Mouse (Mus musculus): ENCODE measurements around the gene Ccdc60. TPM values are rescaled to one million over a fixed set of nuclear protein-coding genes. Genes with fewer than 3 reads are reported as not detected.

The Ccdc60 gene
- total RNA-seq, 2 experiments from 2014 or later, result 0.12 TPM; not detected in 1

DNA sequence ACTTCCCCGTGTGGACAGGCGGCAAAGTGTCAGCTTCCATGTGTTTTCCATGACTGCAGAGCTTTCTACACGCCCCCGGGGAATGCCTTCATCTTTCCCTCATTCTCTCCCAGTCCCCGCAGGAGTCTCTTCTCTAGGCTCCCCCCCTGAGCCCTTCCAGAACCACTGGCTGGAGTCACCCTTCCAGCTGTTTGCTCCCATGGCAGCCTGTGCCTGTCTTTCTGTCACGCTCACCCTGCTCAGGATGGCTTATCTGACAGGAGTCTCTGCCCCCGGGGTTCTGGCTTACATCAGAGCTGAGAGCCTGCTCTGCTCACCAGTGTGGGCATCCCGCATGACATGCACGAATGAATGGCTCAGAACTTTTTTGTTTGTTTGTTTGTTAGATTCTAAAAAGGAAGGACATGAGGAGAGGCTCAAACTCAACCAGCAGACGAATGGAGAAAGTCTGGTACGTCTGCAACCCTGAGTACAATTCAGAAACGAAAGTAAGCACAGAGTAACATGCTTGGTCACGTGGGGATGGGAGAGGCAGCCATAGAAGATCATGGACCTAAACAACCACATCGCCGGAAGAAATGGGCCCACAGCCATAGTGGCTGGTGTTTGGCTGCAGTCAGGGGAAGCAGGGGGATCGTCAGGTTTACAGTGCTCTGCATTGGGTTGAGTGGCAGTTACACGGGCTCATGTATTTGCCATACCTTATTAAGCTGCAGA lies 17.1 kb downstream of the Ccdc60 start:
- peak; percentile 11 for DNase-seq

DNA sequence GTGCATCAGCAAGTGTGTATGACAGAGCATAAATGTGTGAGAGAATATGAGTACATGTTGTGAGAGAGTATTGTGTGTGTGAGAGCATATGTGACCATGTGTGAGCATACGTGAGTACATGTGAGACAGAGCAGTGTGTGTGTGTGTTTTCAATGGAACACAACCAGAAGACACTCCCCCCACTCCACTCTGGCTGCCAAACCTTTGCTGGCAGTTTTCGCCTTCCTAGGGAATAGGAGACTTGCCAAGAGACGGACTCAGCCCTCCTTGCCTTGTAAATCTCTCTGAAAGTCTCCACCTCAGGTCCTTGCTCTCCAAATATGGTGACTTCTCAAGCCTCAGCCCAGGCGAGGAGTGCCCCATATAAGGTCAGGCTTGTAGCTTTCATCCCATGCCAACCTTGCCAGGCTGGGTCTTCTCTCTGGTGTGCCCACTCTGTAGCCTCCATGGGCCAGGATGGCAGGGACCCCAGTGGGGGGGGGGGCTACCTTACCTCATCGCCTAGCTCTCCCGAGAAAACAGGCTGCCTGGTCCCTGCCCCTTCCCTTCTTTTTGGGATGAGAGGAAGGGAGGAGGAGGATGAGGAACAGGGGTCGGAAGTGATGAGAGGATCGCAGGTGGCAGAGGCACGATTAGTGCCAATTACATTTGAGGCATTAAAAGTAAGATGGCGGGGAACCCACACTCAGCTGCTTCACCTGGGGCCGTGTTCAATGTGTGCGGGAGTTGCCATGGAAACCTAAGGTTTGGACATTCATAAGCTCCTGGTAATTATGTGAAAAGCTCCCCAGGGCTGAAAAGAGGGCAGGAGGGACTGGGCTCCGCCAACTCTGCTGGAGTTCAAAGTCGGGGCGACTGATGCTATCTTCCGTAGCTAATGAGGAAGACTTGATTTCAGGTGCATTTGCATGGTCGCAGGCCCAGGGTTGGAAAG lies 19.3 kb downstream of the Ccdc60 start:
- DNase-seq, result no peak

DNA sequence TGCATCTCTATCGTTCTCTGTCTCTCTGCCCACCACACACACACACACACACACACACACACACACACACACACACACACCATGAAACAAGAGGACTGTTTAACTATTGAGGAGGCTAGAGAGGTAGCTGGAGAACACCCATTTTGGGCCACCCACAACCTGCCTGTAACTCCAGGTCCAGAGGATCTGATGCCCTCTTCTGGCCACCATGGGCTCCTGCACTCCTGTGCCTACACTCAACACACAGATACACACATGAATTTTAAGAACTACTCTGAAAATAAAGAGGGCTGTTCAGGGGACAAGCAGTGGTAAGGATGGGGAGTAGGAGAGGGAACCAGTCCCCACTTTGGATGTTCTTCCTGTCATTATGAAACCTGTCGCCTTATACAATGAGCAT lies 26.1 kb downstream of the Ccdc60 start:
- DNase-seq, result no peak

DNA sequence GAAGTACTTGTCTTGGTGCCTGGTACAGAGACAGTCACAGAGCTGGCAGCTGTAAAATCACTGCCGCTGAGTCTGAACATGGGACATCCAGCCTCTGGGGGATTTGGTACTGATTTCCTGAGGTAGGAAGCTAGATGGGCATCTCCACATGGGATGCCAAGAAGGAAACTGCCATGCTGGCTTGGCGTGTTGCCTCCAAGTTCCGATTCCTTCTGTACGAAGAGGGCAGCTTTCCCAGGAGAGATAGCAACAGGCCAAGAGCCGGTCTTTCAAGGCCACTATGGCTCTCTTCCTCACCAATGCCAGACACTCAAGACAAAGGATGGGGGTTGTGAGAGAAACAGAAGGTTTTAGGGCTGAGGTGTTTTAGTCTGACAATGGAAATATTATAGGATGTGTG lies 26.8 kb downstream of the Ccdc60 start:
- no peak for DNase-seq

DNA sequence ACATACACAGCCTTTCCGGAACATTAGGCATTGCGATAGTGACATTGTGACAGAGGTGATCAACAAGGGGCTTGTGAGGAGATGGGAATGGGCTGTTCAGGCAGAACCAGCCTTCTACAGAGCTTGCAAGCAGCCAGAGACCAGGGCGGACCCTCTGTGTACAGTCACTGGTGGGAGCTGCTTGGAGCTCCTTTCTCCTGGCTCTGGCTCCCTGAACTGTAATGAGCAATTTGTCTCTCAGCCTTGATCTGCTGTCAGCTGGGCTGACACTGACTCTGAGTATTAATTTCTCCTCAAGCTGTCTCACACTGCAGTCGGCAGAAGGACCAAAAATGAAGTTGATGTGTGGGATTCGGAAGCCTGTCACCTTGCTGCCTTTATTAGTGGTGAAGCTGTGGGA lies 28.4 kb downstream of the Ccdc60 start:
- DNase-seq, result no peak

DNA sequence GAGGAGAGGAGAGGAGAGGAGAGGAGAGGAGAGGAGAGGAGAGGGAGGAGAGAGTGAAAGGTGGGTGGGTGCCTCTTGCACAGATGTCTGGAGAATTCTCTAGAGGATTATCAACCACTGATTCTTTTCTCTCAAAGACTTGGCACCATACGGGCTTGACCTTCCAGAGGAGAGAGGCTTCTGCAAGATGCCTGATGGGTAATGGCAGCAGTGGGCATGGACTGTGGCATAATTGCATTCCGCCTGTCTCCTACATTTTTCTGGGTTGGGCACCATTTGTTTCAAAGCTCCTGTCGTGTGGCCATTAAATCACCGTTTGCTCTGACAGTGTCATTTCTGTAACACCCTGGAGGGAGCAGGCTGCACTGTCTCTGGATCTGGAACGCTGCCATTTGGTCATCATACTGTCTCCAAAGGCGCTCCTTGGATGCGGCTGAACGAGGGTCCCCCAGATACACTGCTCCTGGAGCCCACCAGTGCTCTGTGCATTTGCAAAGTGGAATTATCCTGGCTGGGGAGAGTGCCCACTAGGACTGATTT lies 30.4 kb downstream of the Ccdc60 start:
- DNase-seq, result no peak

DNA sequence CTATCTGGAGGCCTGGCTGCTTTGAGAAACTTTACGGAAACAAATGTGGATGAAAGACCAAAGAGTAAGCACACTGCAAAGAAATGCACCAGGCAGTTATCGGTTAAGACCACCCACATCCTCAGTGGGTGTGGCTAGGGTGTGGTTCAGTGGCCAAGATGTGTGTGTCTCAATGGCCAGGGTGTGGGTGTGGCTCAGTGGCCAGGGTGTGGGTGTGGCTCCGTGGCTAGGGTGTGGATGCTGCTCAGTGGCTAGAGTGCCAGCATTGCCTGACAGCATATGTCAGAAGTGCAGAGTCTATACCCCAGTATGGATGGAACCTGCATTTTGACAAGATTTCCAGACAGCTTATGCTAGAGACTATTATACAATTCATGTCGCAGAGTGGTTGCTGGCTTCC lies 34.9 kb downstream of the Ccdc60 start:
- DNase-seq, result no peak

DNA sequence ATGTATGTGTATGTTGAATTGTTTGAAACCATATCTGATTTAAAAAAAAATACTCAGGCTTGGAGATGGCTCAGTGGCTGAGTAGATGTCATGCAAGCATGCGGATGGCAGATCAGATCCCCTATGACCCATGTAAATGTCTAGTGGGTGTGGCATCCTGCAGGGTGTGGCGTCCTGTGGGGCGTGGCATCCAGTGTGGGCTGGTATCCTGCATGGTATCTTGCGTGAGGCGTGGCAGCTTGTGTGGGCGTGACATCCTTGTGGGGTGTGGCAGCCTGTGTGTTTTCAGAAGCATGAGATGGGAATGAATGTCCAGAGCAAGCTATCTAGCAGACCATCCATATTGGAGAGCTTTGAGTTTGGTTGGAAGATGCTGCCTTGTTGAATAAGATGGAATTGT lies 36.6 kb downstream of the Ccdc60 start:
- no peak for DNase-seq

DNA sequence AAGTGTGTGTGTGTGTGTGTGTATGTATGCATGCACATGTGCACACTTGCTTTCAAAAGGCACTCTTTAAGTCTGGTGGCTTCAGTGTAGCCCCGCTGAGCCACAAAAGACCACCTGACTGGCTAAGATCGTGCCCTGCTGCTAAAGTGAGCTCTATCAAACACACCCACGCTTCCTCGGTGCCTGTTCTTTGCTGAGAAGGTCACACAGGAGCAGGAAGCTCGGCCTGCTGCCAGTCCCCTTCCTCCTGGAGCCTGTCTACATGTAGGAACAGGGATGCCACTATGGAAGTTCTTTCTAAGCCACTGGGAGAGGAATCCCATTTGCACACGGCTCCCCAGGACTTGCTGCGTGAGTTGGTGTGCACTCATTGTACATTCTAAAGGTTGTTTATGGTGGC lies 42.1 kb downstream of the Ccdc60 start:
- DNase-seq, result peak; percentile 30

DNA sequence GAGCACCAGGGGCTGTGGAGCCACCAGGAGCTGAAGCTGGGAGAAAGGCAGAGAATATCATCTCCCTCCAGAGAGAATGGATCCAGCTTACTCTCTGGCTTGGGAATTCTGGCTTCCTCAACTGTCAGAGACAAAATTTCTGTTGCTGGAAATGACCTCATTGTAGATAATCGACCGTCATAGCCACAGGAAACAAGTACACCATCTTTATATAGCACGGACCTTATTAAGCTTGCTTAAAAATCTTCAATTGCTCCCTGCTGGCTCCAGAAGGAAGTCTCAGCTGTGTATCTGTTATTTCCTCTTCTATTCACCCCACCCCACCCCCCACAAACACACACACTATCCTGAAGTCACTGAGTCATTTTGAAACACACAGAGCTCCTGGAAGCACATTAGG lies 44.3 kb downstream of the Ccdc60 start:
- DNase-seq, result no peak

DNA sequence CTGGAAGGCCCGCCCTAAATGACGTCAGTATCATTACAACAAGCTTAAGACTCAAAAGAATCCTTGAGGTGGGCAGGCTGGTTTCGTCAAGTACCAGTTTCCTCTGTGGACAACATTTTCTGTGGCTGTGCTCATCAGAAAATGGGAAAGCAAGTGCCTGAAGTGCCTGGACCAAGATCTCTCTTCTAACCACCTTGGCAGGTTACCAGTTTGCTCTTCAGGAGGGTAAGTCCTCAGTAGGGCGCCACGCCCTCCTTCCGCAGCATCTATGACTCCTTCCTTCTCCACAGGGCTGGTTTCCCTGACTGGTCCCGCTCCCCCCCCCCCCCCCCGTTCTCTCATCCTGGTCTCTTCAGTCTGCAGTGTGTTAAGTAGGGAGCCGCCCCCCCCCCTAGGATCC lies 45.2 kb downstream of the Ccdc60 start:
- DNase-seq, result no peak

DNA sequence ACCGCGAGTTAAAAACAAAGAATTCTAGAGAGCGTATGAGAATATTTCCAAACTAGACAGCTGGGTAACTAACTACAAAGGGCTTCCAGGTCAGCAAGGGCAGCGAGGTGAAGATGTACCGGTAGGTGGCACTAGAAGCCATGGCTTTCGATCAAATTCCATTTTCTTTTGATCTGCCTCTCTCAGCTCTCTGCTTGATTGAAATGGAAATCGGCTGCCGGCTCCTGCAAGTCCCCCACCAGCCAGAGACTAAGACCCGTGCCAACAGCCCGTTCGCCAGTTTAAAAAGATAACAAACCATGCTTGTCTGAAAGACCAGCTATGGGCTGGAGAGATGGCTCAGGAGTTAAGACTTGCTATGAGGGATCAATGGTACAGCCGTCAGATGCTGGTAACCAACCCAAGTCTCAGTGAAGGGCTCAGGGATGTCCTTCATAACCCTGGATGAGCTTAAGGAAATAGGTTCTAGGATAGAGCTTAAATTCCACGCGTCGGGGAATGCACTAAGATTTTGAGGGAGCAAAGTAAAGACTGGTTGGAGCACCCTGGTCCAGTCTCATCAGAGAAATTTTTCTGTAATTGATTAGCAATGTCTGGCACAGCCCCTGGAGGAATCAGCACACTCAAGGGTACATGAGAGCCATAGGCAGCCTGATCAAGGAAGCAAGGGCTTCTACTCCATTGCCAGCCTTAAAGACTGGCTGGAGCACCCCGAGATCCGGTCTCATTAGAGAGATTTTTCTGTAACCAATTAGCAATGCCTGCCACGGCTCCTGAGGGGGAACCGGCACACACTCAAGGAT lies 56.7 kb downstream of the Ccdc60 start:
- DNase-seq, result peak; percentile 68

DNA sequence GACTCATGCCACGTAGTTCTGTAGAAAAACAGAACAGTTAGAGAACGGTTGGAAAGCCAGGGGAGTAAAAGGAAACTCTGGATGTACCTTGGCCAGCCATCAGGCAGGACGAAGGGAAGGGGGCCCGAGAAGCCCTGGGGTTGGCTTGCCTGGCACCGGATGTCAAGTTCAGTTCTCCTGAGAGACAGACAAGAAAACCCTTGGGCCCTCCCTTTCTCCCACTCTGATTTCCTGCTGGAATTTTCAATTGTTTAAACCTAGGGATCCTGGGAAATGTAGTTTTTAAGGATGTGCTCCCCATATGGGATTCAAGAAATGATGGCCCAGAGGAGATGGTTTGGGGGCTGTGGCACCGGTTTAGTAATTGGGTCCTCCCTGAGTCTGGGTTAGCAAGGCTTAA lies 60.4 kb downstream of the Ccdc60 start:
- no peak for DNase-seq

DNA sequence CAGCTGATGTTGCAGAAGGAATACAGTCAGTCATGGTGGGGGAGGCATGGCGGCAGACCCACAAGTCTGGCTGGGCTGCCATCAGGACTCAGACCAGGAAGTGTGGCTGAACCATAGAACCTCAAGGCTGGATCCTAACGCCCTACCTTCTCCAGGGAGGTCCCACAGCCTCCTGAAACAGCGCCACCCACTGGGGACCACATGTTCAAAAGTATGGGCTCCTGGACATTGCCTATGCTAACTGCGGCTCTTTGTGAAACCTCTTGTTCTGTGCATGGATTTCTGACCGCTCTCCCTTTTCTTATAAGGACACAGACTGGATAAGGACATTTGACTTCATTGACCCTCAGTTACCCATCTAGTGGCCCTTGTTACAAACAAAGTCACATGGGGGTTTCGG lies 64.8 kb downstream of the Ccdc60 start:
- no peak for DNase-seq

DNA sequence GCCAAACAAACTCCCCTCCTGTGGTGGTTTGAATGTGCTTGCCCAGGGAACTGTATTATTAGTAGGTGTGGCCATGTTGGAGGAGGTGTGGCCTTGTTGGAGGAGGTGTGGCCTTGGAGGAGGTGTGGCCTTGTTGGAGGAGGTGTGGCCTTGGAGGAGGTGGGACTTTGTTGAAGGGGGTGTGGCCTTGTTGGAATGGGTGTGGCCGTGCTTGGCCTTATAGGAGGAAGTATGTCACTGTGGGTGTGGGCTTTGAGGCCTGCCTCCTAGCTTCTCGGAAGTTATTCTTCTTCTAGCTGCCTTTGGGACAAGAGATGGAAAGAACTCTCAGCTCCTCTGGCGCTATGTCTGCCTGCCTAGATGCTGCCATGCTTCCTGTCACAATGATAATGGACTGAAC lies 66.9 kb downstream of the Ccdc60 start:
- DNase-seq, result no peak

DNA sequence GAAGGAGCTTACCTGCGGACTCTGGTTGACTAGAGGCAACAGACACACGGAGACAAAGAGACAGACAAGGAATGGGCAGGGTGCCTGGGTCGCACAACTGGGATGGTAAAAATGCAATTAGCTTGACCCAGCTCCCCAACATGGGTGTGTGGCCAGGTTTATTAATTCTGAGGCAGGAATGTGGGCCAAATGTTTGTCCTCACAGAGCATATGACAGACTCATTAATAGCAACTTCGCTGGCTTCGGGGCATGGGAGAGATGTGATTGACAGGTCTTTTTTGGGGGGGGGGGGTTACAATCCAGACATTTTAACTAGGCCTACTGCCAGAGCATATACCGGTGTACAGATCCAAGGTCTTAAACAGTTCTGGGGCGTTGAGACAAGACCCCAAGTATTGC lies 69.5 kb downstream of the Ccdc60 start:
- DNase-seq, result no peak

DNA sequence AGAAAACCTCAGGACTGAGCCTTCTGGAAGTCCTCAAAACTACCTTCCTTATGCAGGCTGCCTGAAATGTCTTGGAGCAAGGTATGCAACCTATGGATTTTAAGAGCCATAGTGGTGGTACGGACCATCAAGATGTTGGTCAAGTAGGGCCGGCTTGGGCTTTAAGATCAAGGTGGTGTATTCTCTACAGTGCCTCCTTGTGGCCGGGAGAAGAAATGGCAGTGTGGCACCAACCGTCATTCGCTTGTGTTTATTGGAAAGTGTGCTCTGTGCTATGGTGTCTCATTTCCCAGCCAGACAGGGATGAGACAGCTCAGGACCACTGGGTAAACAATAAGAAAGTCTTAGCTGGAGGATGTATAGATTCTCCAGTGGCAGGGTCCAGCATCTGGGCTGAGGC lies 76.1 kb downstream of the Ccdc60 start:
- DNase-seq, result no peak

DNA sequence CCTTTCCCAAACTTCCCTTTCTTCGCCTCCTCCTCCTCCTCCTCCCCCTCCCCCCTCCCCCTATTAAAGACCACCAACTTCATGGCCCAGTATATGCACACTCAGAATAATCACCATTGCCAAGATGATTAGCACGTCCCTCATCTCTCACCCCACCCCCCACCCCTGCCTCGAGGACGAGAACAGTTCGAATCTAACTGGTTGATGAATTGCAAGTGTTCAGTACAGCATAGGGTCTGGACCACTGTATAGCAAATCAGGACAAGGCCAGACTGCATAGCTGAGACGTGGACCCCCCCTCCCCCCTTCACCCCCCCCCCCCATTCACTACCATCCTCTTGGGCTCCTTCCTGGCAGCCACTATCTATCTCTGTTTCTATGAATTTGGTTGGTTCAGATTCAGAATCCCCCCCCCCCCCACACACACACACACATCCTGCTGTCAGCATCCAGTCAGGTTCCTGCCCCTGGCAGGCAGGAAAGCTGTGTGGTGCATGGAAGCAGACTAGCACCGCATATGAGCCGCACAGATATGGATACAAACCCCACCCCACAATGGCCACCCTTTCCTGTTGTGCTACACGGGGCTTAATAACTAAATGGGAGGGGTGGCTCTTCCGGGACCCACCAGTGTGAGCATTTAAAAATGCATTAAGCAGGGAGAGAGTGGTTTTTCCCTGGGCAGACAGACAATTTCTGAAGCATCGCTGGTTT lies 79.2 kb downstream of the Ccdc60 start:
- no peak for DNase-seq

DNA sequence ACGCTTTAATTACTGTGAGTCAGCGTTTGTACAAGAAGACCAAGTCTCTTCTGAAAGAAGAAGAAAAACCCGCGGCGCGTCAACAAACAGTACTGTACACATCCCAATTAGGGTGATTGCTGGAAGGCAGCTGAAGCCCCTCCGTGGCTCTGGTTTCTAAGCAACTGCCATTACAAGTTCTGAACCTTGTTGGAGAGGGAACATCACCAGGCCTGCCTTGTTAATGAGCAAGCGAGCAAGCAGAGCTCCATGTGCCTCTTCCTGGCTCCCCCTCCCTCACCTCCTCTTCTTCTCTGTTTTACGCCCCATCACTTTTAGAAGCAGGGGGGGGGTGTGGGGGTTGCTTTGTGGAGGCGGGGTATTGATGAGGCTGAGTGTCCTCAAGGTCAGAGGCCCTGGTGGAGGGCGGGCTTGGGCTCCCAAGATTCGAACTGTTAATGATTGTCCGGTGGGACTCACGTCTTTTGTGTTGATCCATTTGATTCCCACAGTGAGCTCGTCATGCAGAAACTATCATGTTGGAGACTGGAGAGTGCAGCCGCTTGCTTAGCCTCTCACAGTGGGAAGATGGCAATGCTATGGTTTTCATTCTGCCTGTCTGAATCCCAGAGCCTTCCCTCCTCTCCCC lies 79.9 kb downstream of the Ccdc60 start:
- no peak for DNase-seq

DNA sequence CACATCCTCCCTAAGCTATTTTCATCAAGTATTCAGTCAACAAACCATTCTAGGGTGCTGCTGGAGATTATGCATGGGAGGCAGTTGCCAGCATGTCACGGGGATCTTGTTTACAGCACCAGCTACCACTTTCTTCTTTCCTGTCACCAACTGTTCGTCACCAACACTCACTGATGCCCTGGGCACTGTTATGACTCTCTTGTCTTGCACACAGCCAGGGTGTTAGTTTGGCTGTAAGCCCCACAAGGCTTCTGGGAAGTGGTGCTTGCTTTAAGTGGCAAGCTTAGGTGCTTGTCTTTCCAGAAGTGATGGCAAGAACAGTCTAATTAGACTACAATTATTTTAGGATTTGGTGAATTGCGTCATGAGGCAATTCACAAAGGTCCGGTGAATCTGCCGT lies 86.1 kb downstream of the Ccdc60 start:
- DNase-seq, result no peak

DNA sequence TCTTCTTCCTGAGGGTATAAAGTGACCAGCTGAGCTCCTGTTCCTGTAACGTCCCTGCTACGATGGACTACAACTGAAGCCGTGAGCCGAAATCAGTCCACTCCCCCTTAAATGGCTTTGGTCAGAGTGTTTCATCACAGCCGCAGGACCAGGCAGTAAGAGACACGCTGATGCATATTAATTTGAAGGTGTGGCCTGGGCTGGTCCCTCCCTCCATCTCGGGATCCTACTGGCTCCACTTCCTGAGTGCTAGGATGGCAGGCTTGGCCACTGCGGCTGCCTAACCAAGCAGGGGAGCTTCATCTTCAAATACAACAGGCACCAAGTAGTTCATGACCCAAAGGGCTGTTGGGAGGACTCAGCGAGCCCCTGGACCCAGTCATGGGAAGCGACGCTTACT lies 94.3 kb downstream of the Ccdc60 start:
- DNase-seq, result no peak

DNA sequence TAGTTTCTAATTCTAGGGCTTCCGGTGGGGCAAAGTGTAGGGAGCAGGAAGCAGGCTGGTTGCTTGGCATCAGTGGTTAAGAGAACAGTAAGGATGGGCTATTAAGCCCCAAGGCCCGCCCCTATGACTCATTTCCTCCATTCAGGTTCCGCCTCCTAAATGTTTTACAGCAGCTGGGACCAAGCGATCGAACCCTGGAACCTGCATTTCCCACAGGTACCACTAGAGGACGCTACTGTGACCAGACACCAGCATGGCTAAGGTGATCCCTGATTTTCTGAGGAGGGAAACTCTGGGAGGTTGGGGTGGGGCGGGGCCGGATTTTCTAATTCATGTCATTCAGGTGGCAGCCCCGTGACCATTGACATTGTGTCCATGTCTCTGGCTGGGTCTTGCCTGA lies 96.1 kb downstream of the Ccdc60 start:
- no peak for DNase-seq
